Mouse (Mus musculus) kidney, embryonic 16.5 days (tissue): Measurements from ENCODE around the gene Cpa5. TPM values are rescaled to one million over a fixed set of nuclear protein-coding genes. Genes with fewer than 3 reads are reported as not detected.

Source experiments
- ATAC-seq: fragments of 200-750 bp; cut with Nextera tagmentation; 2 replicates; pipeline ENCODE4 v1.8.0; 2017; ENCODE audit warnings: moderate TSS enrichment; ENCODE audit not compliant: low FRiP score, low TSS enrichment
- H3K27ac ChIP-seq: fragments of 300-500 bp; sonication (generic); 2 replicates; pipeline ENCODE4 v1.5.1; 2014; ENCODE audit warnings: low read length
- H3K27me3 ChIP-seq: fragments of 300-500 bp; sonication (generic); 2 replicates; pipeline ENCODE4 v1.6.1; 2014; ENCODE audit warnings: low read length, control low read depth, mixed read lengths; ENCODE audit not compliant: insufficient read depth
- H3K36me3 ChIP-seq: fragments of 300-500 bp; sonication (generic); 2 replicates; pipeline ENCODE4 v1.6.1; 2014; ENCODE audit warnings: low read length, control low read depth, mixed read lengths; ENCODE audit not compliant: insufficient read depth
- H3K4me1 ChIP-seq: fragments of 300-500 bp; sonication (generic); 2 replicates; pipeline ENCODE4 v1.6.1; 2014; ENCODE audit warnings: low read length, control low read depth, mixed read lengths; ENCODE audit not compliant: insufficient read depth
- H3K4me2 ChIP-seq: fragments of 300-500 bp; sonication (generic); replicated peaks from 2 replicates; pipeline ENCODE4 v1.6.1; 2014; ENCODE audit warnings: low read depth, low read length
- H3K4me3 ChIP-seq: fragments of 300-500 bp; sonication (generic); 2 replicates; pipeline ENCODE4 v1.5.1; 2014; ENCODE audit warnings: mild to moderate bottlenecking, low read length
- H3K9ac ChIP-seq: fragments of 300-500 bp; sonication (generic); replicated peaks from 2 replicates; pipeline ENCODE4 v1.6.1; 2014; ENCODE audit warnings: low read length
- H3K9me3 ChIP-seq: fragments of 300-500 bp; sonication (generic); 2 replicates; pipeline ENCODE4 v1.6.1; 2016; ENCODE audit warnings: low read length, control low read depth
- WGBS: fragments of 180-500 bp; shearing (Covaris S2); extraction: QIAGEN DNeasy Blood & Tissue Kit; methylation state at CpG from one replicate; pipeline ENCODE4 v1.1.7; 2014; 5-methylcytosine and 5-hydroxymethylcytosine counted together
- polyA plus RNA-seq: library from polyadenylated mRNA; unstranded; fragments of >200 nt; fragmentation: Nextera tagmentation; extraction: Ambion mirVana; gene quantifications from 2 replicates; pipeline ENCODE4 v1.2.1, GENCODE M21; 2015

The Cpa5 gene
- polyA plus RNA-seq, 1 experiment from 2014 or later: 0.66 TPM

DNA sequence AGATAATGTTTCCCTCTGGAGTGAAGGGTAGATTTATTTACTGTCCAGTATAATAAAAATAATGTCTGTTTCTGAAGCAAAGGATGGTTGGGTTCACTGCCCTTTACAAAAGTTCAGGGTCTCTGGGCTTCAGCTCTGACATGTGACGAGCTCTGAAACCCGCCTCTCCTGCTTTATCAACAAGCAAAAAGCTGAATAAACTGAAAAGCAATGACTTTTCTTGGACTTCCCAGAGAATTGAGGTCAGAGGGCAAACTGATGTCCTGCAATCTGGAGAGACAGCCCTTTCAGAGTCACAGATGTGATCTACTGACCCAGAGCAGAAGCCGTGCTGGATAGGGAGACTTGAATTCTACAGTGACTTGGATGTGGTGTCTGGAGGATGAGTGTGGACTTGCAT, 10.8 kb upstream of the Cpa5 start:
- Histone ChIP-seq H3K4me3 (no peak overlapping the region), H3K27ac (peak overlapping the region; percentile 74), H3K36me3 (no peaks in the 10 kb centered on the region), H3K9me3 (no peaks in the 10 kb centered on the region), H3K27me3 (no peaks in the 10 kb centered on the region), H3K4me1 (peaks cover 20% of the 10 kb centered on the region), H3K4me2 (no peak overlapping the region), H3K9ac (no peak overlapping the region)
- WGBS: 22% methylated on average over 3 of the region's 3 CpGs
- ATAC-seq: peak; percentile 72

DNA sequence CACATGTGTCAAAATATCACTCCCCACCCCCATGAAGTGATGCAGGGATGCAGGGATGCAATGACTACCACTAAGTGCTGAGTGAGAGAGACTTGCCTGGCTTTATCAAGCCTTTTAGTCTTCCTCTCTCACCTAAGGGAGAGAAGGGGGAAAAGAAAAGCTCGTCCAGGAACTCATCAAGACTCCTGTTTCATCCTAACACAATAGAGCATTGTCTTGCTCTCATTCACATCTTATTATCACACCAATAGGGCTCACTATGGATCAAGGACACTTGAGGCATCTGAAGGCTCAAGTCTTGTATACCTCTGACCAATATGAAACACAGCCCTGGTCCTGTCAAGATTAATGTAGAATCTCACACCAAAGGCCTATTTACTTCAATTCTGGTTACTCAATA, 9.8 kb upstream of the Cpa5 start:
- no peaks in the 10 kb centered on the region for H3K36me3 ChIP-seq
- H3K27me3 ChIP-seq: no peaks in the 10 kb centered on the region
- peaks cover 20% of the 10 kb centered on the region for H3K4me1 ChIP-seq
- 95% methylated on average over 1 of the region's 1 CpGs for WGBS
- H3K9me3 ChIP-seq: no peaks in the 10 kb centered on the region
- no peak overlapping the region for H3K4me2 ChIP-seq
- no peak overlapping the region for H3K4me3 ChIP-seq
- no peak overlapping the region for H3K9ac ChIP-seq
- H3K27ac ChIP-seq: no peak overlapping the region
- ATAC-seq: no peak

DNA sequence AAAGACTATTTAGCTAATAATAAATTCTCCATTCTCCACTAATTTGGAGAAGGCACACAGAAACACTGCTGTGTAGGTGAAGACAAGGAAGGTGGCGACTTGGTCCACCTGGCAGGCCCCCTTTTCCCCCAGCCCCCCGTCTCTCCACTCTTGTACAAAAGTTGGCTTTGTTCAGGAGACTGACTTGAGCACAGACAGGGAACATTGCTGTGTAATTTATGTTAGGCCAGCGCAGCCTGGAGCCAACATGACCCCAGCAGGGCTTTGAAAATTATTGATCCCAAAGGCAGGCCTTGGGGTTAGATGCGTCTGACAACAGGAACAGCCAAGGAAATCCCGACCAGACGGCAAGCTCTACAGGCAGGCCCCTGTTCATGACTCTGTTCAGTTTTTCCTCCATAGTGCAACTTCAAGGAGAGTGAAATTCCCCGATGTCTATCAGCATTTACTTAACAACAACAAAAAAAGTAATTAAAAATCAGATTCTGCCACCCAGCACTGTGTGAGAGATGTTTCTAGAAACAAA, 6.4 kb upstream of the Cpa5 start:
- WGBS: 39% methylated on average over 7 of the region's 7 CpGs

DNA sequence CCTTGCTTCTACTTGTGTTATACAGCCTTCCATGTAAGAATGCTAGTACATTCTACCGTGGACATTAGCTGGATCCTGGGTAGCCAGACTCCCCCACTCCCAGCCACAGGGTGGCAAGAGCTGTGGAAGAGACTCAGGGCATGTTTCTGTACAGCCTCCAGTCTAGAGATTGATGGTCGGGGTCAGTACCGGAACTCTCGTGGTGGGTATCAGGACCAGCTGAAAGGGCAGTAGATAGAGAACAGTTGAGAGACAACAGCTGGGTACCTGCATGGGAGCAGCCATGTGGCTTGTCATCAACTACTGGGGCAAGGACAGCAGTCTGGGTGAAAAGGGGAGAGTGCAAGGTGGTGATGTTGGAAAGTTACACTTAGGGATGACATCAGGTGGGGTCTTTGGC, 5.7 kb upstream of the Cpa5 start:
- H3K36me3 ChIP-seq: no peaks in the 10 kb centered on the region
- H3K4me3 ChIP-seq: no peak overlapping the region
- H3K4me1 ChIP-seq: peaks cover 13% of the 10 kb centered on the region; the same call in 1 of the 2 replicates
- H3K4me2 ChIP-seq: no peak overlapping the region
- no peak overlapping the region for H3K27ac ChIP-seq
- no peak for ATAC-seq
- no peaks in the 10 kb centered on the region for H3K27me3 ChIP-seq
- no peaks in the 10 kb centered on the region for H3K9me3 ChIP-seq
- 71% methylated on average over 4 of the region's 4 CpGs for WGBS
- H3K9ac ChIP-seq: no peak overlapping the region

More for the DNA sequence above, 6.4 kb upstream of the Cpa5 start:
- no peaks in the 10 kb centered on the region for H3K27me3 ChIP-seq
- H3K4me2 ChIP-seq: no peak overlapping the region
- peaks cover 15% of the 10 kb centered on the region; the same call in 1 of the 2 replicates for H3K4me1 ChIP-seq
- no peak overlapping the region for H3K27ac ChIP-seq
- H3K36me3 ChIP-seq: no peaks in the 10 kb centered on the region
- H3K9ac ChIP-seq: no peak overlapping the region
- no peaks in the 10 kb centered on the region for H3K9me3 ChIP-seq
- no peak overlapping the region for H3K4me3 ChIP-seq
- no peak for ATAC-seq

DNA sequence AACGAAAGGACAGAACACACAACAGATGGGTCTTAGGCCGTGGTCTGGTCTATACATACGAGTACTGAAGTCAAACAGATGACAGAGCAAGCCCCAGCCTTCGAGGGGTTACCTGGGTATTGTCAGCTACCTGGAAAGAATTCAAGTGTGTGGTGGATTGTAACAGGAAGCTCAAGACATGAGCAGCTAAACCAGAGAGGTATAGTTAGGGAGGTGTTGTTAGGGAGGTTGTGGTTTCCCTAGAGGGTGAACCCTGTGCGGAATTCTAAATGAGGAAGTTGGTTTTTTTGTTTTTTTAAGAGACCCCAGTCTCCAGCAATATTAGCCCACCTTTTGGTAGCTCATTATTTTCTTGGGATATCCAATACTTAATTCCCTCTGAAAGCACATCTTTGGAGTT, 5.1 kb upstream of the Cpa5 start:
- no peak for ATAC-seq

DNA sequence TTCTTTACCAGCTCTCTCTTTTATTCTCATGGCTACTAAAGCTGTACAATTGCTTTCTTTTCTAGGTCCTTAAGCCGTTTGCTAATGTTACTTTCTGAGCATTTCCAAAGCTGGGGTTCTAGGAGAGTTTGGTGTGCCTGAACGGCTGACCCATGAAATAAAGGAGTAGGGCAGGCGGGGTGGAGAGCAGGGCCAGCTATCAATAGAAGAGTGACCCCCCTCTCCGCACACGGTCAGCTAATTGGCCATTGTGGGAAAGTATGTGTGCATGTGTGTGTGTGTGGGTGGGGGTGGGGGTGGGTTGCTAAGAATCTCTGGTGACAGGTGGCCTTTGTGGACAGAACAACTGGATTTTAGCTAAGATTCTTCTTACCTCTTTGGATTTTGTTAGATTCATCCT, 402 bp downstream of the Cpa5 start:
- no peak for ATAC-seq
- peaks cover 9% of the 10 kb centered on the region for H3K4me1 ChIP-seq
- no peaks in the 10 kb centered on the region for H3K36me3 ChIP-seq
- no peaks in the 10 kb centered on the region for H3K9me3 ChIP-seq
- 59% methylated on average over 5 of the region's 5 CpGs for WGBS
- no peak overlapping the region for H3K4me2 ChIP-seq
- no peak overlapping the region for H3K4me3 ChIP-seq
- H3K9ac ChIP-seq: no peak overlapping the region
- H3K27ac ChIP-seq: no peak overlapping the region
- H3K27me3 ChIP-seq: no peaks in the 10 kb centered on the region

More for the DNA sequence above, 5.1 kb upstream of the Cpa5 start:
- peaks cover 8% of the 10 kb centered on the region; the same call in 1 of the 2 replicates for H3K4me1 ChIP-seq
- no peak overlapping the region for H3K4me2 ChIP-seq
- H3K9ac ChIP-seq: no peak overlapping the region
- no peaks in the 10 kb centered on the region for H3K36me3 ChIP-seq
- no peak overlapping the region for H3K27ac ChIP-seq
- no peak overlapping the region for H3K4me3 ChIP-seq
- no peaks in the 10 kb centered on the region for H3K9me3 ChIP-seq
- 58% methylated on average over 5 of the region's 5 CpGs for WGBS
- no peaks in the 10 kb centered on the region for H3K27me3 ChIP-seq

DNA sequence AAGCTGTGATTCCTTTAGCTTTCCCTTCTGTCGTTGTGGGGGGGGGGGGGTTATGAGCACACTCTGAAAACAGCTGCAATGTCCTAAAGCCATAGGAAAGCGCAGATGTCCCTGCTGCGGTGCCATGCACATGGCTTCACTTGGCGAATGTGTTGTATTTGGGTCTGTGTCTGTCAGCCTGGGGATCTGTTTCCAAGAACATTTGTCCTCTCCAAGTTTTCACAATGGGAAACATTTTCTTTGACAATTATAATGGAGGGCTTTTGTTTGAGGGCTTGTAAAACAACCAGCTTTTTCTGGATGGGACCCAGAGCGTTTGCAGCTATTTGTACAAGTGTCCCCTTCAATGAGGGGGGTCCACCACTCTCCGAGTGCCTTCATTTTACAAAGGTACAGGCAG, 3.4 kb downstream of the Cpa5 start:
- H3K9ac ChIP-seq: no peak overlapping the region
- H3K27me3 ChIP-seq: no peaks in the 10 kb centered on the region
- H3K4me2 ChIP-seq: no peak overlapping the region
- H3K4me1 ChIP-seq: peaks cover 37% of the 10 kb centered on the region
- no peak overlapping the region for H3K27ac ChIP-seq
- H3K9me3 ChIP-seq: no peaks in the 10 kb centered on the region
- 81% methylated on average over 6 of the region's 6 CpGs for WGBS
- no peak overlapping the region for H3K4me3 ChIP-seq
- no peaks in the 10 kb centered on the region for H3K36me3 ChIP-seq
- ATAC-seq: no peak

DNA sequence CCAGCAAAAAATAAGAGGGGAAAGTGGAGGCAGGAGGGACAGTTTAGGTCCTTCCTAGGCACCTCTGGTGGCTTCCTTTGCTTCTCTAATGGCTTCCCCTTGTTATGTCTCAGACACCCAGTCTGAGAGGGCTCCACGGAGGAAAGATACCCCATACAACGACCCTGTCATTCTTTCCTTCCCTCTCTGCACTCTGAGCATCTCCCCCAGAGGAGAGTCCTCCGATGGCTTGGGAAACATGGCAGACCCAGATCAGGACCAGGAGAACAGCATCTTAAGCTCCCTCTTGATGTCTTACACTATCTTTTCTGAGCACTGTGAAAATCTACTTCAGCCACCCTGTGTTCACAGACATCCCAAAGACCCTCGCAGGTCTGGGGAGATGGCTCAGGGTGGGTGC, 4.9 kb downstream of the Cpa5 start:
- no peak overlapping the region for H3K4me3 ChIP-seq
- peak overlapping the region; percentile 27; the same call in 1 of the 2 replicates for H3K9ac ChIP-seq
- H3K4me2 ChIP-seq: no peak overlapping the region
- peaks cover 37% of the 10 kb centered on the region for H3K4me1 ChIP-seq
- no peaks in the 10 kb centered on the region for H3K9me3 ChIP-seq
- ATAC-seq: no peak
- 0 out of 2 replicates have a peak overlapping the region, but pooled peaks have one; percentile 4 for H3K27ac ChIP-seq
- no peaks in the 10 kb centered on the region for H3K27me3 ChIP-seq
- WGBS: 41% methylated on average over 4 of the region's 4 CpGs
- H3K36me3 ChIP-seq: no peaks in the 10 kb centered on the region

DNA sequence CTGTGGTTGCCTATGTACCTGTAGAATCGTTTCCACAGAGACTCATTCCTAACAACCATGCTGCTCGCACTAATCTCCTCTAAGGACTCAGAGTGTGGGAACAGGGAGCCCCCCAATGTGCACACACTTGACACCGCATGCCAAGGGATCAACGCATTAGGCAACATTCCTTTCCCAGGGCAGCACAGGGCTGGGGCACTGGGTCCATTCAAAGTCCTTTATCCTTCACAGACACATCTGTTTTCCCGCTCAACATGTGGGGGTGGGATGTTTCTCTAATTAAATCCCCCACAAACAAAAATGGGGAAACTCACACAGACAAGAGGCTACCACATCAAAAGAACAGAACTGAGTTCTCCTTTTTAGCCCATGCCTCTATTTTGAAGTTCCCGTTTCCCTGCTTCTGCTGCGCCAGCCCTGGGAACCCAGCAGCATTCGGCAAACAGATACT, 5.7 kb downstream of the Cpa5 start:
- H3K27ac ChIP-seq: peak overlapping the region; percentile 25
- 10% methylated on average over 8 of the region's 8 CpGs for WGBS
- no peak overlapping the region for H3K4me3 ChIP-seq
- H3K9ac ChIP-seq: peak overlapping the region; percentile 32
- H3K36me3 ChIP-seq: no peaks in the 10 kb centered on the region
- H3K4me2 ChIP-seq: peak overlapping the region; percentile 52
- no peaks in the 10 kb centered on the region for H3K27me3 ChIP-seq
- H3K9me3 ChIP-seq: no peaks in the 10 kb centered on the region
- H3K4me1 ChIP-seq: peaks cover 37% of the 10 kb centered on the region
- ATAC-seq: no peak

DNA sequence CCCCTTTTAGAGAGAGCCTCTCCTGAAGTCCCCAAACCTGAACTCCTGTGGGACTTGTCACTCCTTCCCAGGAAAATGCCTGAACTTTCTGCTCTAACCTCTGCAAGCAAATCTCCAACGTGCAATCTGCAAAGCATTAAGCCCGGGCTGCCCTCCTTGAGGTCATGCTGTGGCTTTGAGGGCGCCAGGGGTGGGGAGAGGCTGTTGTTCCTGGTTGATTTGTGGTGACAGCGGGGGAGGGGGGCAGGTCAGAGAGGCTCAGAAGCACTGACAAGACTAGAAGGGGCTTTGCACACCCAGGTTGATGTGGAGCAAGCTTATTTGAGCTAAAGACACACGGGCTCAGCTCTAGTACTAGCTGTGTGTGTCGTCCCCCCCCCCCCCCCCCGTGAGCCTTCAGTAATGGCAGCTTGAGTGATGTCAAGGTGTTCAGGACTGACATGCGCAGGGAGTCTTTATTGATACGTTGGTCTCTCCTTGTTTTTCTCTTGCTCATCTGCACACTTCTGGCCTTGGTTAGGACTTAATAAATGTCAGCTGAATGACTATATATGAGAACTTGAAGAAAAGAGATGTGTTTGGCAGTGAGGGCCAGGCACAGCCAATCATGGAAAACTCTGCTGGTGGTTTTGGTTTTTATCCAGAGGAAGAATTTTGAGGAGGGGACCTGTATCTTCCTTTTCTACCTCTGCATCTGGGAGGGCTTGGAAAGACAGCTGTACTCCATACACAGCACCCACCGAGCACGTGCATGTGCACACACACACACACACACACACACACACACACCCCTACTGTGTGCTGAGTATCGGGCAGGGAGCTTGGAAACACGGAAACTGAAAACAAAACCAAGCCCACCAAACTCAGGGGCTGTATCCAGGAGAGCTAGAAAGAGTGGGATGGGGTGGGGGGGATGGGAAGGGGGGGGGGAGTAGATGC, 6.5 kb downstream of the Cpa5 start:
- Histone ChIP-seq H3K4me3 (peak overlapping the region; percentile 26), H3K4me2 (peak overlapping the region; percentile 52), H3K4me1 (peaks cover 37% of the 10 kb centered on the region), H3K9me3 (no peaks in the 10 kb centered on the region), H3K9ac (peak overlapping the region; percentile 60), H3K27ac (peak overlapping the region; percentile 25), H3K27me3 (no peaks in the 10 kb centered on the region), H3K36me3 (no peaks in the 10 kb centered on the region)
- 10% methylated on average over 12 of the region's 13 CpGs for WGBS
- ATAC-seq: peak; percentile 66
